Mouse (Mus musculus) ovary, adult 18-20 months (tissue): ENCODE data around the gene Map1b.
A peak's percentile ranks its signal among the peaks of the same experiment; 100 is the strongest.

Experiments used
- DNase-seq: peaks from one replicate; pipeline ENCODE4 v3.0.0; 2022; ENCODE audit warnings: low spot score, mixed read lengths

Gene Map1b

GRCm38 (mm10) chr13:99399373-99399772, 117.0 kb downstream of the Map1b start:
- DNase-seq, result no peak

DNA sequence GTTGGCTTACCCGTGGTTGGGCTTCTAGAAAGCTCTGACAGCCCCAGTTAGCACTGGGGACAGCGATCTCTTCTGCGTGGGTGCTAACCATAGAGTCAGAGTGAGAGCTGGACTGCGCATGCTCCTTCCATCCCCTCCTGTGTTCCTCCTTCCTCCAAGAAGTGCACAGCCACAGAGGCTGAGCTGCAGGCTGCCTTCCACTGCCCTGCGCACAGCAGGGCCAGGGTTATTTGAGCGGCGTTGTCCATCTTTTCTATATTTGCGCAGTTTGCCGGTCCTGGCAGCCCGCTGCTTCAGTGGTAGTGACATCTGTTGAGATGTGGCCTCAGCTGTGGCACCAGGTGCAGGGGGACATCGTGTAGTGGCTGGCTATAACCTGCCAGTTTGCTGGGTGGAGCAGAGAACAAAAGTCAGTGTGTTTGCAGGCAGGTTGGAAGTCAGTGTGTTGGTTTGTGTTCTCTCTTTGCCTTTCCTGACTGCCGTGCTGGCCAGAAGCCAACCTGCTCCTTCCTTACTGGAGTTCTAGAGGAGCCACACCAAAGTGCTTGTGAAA, 118.1 kb downstream of the Map1b start:
- DNase-seq, result no peak

GRCm38 (mm10) chr13:99397228-99397627, 119.1 kb downstream of the Map1b start:
- DNase-seq, result no peak

GRCm38 (mm10) chr13:99395531-99395930, 120.8 kb downstream of the Map1b start:
- no peak for DNase-seq

GRCm38 (mm10) chr13:99394694-99395093, 121.6 kb downstream of the Map1b start:
- no peak for DNase-seq

GRCm38 (mm10) chr13:99393128-99393527, 123.2 kb downstream of the Map1b start:
- DNase-seq, result no peak

DNA sequence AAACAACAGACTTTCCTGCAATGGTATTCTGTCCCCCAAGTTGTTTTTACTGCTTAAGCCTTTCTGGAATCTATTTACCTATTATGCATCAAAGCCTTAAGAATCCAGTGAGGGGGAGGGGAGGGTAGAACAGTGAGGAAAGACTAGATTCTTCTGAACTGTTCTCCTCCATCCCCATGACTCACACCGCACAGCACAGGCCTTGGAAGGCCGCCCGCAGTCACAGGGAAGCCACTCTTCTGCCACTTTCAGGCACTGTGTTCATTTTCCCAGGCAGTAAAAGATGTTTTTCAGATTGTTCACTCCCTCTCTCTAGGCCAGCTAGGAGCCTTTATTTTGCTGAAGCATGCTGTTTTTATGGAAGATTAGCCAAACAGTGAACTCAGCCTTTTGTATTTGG, 124.9 kb downstream of the Map1b start:
- DNase-seq, result peak; percentile 67

DNA sequence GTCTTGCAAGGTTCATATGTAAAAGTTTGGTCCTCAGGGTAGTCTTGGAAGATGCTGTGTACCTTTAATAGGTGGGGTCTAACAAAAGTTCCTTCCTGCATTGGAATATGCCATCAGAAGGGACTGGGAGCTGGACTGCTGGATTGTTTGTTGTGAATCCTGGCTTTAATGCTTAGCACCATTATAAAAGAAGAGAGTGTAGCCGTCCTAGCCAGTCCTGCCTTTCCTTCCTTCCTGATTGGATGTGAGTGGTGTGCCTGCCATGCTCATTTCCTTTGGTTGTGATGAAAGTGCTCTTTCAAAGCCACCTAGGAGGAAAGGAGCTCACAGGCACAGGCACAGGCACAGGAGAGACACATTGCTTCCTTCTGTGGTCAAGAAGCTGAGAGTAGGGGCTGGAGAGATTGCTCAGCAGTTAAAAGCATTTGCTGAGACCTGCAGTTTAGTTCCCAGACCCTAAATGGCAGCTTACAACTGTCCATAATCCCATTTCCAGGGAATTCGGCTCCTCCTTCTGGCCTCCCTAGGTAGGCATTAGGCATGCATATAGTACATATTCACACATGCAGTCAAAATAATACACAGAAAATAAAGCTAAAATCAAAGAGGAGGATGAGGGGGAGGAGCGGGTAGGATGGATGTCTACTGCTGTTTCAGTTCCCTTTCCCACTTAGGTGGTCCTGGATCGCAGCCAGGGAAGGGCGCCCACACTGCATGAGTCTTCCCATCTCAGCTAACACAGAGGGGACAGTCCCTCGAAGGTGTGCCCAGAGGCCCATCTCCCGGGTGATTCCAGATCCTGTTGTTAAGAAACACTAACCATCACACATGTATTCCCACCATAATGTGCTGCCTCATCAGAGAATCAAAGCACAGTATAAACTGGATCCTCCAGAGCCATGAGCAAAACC, 128.2 kb downstream of the Map1b start:
- no peak for DNase-seq

GRCm38 (mm10) chr13:99386341-99386740, 130.0 kb downstream of the Map1b start:
- no peak for DNase-seq

GRCm38 (mm10) chr13:99385911-99386310, 130.4 kb downstream of the Map1b start:
- DNase-seq, result no peak

GRCm38 (mm10) chr13:99384555-99385203, 131.7 kb downstream of the Map1b start:
- DNase-seq, result no peak

GRCm38 (mm10) chr13:99382373-99382772, 134.0 kb downstream of the Map1b start:
- DNase-seq, result no peak

GRCm38 (mm10) chr13:99378223-99378622, 138.1 kb downstream of the Map1b start:
- DNase-seq, result no peak

GRCm38 (mm10) chr13:99377055-99377454, 139.3 kb downstream of the Map1b start:
- DNase-seq, result no peak

DNA sequence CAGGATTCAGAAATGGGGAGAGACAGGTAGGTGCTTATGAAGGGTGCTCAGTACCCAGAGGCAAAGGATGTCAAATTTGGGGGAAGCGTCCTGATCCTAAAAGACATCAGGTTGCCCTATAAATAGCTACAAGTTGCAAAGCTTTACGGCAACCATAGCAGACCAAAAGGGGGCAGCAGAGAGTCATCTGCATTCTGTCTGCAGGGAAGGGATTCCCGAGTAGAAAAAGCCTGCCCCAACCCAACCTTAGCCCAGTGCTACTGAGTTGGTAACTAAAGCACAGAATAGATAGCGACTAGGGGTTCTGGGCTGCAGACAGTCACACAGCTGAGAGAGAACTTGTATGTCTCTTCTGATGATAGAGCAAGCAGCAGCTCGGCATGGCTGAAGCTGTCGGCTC, 140.8 kb downstream of the Map1b start:
- peak; percentile 35 for DNase-seq

GRCm38 (mm10) chr13:99374191-99374590, 142.1 kb downstream of the Map1b start:
- no peak for DNase-seq

- DNase-seq, result no peak
Observed at GRCm38 (mm10) chr13:99373684-99374083, 142.7 kb downstream of the Map1b start.
